Mouse (Mus musculus) liver, embryonic 13.5 days (tissue): ENCODE measurements around the gene Ehbp1l1. TPM values are rescaled to one million over a fixed set of nuclear protein-coding genes. Genes with fewer than 3 reads are reported as not detected.

ENCODE experiments used
- ATAC-seq: fragments of 200-750 bp; cut with Nextera tagmentation; 2 replicates; pipeline ENCODE4 v1.8.0; 2017; ENCODE audit warnings: low read depth, mild to moderate bottlenecking, moderate number of reproducible peaks, moderate library complexity
- DNase-seq: peaks from one replicate; pipeline ENCODE4 v3.0.0; 2022
- H3K27ac ChIP-seq: fragments of 300-500 bp; sonication (generic); 2 replicates; pipeline ENCODE4 v1.5.1; 2015; ENCODE audit warnings: moderate library complexity, mild to moderate bottlenecking, inconsistent platforms
- H3K27me3 ChIP-seq: fragments of 300-500 bp; sonication (generic); 2 replicates; pipeline ENCODE4 v1.6.1; 2015; ENCODE audit warnings: mild to moderate bottlenecking, inconsistent platforms
- H3K36me3 ChIP-seq: fragments of 300-500 bp; sonication (generic); 2 replicates; pipeline ENCODE4 v1.6.1; 2015; ENCODE audit warnings: mild to moderate bottlenecking, inconsistent platforms
- H3K4me1 ChIP-seq: fragments of 300-500 bp; sonication (generic); replicated peaks from 2 replicates; pipeline ENCODE4 v1.6.1; 2015; ENCODE audit warnings: inconsistent platforms
- H3K4me2 ChIP-seq: fragments of 300-500 bp; sonication (generic); 2 replicates; pipeline ENCODE4 v1.6.1; 2015; ENCODE audit warnings: inconsistent platforms, mild to moderate bottlenecking, moderate library complexity
- H3K4me3 ChIP-seq: fragments of 300-500 bp; sonication (generic); replicated peaks from 2 replicates; pipeline ENCODE4 v1.5.1; 2015; ENCODE audit warnings: mild to moderate bottlenecking, inconsistent platforms
- H3K9ac ChIP-seq: fragments of 300-500 bp; sonication (generic); 2 replicates; pipeline ENCODE4 v1.6.1; 2015; ENCODE audit warnings: mild to moderate bottlenecking, inconsistent platforms
- H3K9me3 ChIP-seq: fragments of 300-500 bp; sonication (generic); replicated peaks from 2 replicates; pipeline ENCODE4 v1.6.1; 2016; ENCODE audit warnings: inconsistent platforms
- WGBS: fragments of 180-500 bp; shearing (Covaris S2); methylation state at CpG from one replicate; pipeline ENCODE4 v1.1.7; 2015; ENCODE audit not compliant: insufficient replicate concordance; 5-methylcytosine and 5-hydroxymethylcytosine counted together
- polyA plus RNA-seq: library from polyadenylated mRNA; unstranded; fragments of >200 nt; fragmentation: Nextera tagmentation; extraction: Ambion mirVana; gene quantifications from 2 replicates; pipeline ENCODE4 v1.2.1, GENCODE M21; 2015

Gene Ehbp1l1
- polyA plus RNA-seq: 105 and 111 TPM in 2 replicates

DNA sequence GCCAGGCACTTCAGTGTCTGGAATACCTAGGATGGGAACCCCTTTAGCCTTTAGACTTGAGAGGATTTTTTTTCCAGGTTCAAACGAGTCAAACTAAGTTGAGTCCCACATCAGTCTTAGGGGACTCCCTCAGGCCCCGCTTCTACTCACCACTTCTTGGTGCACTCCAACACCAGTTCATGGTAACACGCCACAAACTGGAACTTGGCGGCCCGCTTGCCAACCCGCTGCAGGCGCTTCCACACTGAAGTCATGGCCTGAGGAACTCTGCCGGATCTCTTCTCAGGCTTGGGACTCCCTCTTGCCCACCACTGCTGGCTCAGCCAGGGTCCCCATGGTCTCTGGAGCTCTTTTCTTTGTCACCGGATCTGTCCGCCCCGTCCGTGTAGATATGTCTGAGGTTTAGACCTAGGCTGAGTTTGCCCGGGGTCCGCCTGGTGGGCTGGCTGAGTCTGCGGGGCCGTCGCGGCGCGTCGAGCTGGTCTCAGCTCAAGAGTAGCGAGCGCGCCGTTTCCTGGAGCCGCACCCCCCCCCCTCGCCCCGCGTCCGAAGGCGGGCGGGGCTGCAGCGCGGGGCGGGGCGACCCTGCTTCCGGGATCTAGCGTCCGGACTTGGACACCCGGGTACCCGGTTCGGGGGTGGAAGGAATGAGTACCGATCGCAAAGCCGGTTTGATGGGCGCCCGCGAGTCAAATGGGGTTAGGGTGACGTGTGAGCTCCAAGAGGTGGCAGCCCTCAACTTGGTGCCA lies at the start of gene Ehbp1l1:
Ehbp1l1 (minus strand) TSS at position 551 of the 749 bp plus-strand sequence.
- Histone ChIP-seq H3K9me3 (no peaks in the 10 kb centered on the region), H3K4me2 (peak within 1 kb of the TSS; percentile 91), H3K27ac (peak within 1 kb of the TSS; percentile 99), H3K9ac (peak within 1 kb of the TSS; percentile 100), H3K4me1 (peaks cover 84% of the 10 kb centered on the region), H3K4me3 (peak within 1 kb of the TSS; percentile 99), H3K36me3 (peaks cover 47% of the 10 kb centered on the region), H3K27me3 (no peaks in the 10 kb centered on the region)
- DNase-seq (peak; percentile 64), ATAC-seq (peak; percentile 25)
- 2% methylated on average over 49 of the region's 49 CpGs for WGBS

DNA sequence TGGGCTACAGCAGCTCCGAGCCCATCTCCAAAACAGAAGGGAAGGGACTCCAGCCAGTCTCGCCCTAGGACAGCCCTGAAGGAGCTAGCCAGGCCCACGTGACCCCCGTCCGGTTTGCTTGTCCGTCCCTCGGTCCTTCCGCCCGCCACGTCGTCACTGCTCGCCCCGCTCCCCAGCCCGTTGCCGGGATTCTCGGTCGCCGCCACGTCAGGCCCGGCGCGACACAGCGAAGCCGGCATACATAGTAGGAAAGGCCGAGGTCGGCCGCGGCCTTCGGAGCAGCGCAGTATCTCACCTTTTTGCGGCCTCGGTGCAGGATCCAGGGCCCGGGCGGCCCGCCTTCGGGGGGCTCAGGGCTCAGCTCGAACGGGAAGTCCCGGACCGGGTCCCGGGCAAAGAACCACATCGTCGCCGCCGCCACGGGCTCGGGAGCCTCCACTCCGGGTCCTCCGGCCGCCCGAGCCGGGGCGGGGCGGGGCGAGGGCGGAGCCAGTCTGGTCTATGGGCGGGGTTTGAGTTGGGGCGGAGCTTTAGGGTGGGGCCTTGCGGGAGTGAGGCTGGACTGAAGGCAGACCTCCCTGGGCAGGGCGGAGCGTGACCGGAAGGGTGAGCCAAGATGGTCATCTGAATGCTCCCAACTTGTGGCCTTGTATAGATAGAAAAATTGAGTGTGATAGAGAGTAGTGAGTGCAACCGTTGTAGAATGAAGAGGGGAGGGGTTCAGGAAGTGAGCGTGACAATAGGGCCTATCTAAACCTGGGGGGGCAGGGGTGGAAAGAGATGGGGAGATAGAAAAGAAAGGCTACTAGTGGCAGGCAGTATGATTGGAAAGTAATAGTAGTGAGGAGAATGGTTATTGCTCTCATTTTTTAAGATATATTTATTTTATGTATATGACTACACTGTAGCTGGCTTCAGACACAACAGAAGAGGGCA lies 45.1 kb upstream of the Ehbp1l1 start, which contains the start of gene Scyl1:
Scyl1 (minus strand) TSS at position 495 of the 936 bp plus-strand sequence.
- under 1% methylated on average over 64 of the region's 64 CpGs for WGBS

DNA sequence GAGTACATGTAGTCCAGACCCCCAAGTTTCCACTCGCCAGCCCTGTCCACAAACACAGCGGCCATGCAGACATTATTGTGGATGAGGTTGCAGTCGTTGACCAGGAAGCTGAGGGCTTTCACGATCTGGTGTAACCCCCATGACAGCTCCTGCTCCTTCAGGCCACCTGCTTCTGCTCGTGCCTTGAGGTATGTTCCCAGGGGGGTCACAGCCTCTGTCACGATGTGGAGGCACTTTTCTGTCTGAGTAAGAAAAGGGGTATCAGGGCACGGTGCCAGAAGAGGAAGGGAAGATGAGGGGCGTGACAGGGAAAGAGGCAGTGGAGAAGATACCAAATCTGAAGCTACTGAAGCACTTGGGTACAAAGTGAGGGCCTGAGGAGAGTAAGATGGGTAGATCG lies 44.2 kb upstream of the Ehbp1l1 start:
- DNase-seq (no peak), ATAC-seq (no peak)
- Histone ChIP-seq H3K27ac (peak overlapping the region; percentile 78), H3K9ac (peak overlapping the region; percentile 82), H3K4me1 (peaks cover 31% of the 10 kb centered on the region), H3K4me2 (peak overlapping the region; percentile 92), H3K36me3 (peaks cover 43% of the 10 kb centered on the region), H3K27me3 (no peaks in the 10 kb centered on the region), H3K4me3 (peak overlapping the region; percentile 73), H3K9me3 (no peaks in the 10 kb centered on the region)
- 38% methylated on average over 9 of the region's 9 CpGs for WGBS

More for the DNA sequence above, 45.1 kb upstream of the Ehbp1l1 start, which contains the start of gene Scyl1:
- Histone ChIP-seq H3K9ac (peak within 1 kb of the TSS; percentile 82), H3K36me3 (peaks cover 34% of the 10 kb centered on the region), H3K27me3 (no peaks in the 10 kb centered on the region), H3K27ac (peak within 1 kb of the TSS; percentile 78), H3K4me2 (peak within 1 kb of the TSS; percentile 92), H3K9me3 (no peaks in the 10 kb centered on the region), H3K4me3 (peak within 1 kb of the TSS; percentile 73), H3K4me1 (peaks cover 31% of the 10 kb centered on the region)
- ATAC-seq (peak; percentile 94), DNase-seq (peak; percentile 91)

DNA sequence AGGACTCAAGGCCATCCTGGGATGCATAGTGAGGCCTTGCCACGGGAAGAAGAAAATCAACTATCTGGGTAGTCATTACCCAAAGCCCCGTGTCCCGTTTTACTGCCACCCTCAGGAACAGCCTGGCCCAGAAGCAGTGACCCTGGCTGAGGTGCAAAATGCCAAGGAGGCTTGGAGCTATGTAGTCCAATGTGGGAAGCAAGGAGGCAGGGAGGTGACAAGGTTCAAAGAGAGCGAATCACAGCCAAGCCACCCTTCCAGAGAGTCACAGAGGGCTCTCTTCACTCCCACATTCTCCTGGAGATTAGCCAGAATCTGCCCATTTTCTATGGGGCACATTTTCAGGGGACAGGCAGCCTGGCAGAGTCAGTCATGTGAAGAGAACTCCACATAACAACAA lies 41.2 kb upstream of the Ehbp1l1 start:
- H3K27ac ChIP-seq: no peak overlapping the region
- no peak overlapping the region for H3K4me3 ChIP-seq
- DNase-seq (no peak), ATAC-seq (no peak)
- WGBS: 67% methylated on average over 4 of the region's 4 CpGs
- peaks cover 70% of the 10 kb centered on the region for H3K36me3 ChIP-seq
- no peak overlapping the region for H3K9ac ChIP-seq
- no peaks in the 10 kb centered on the region for H3K27me3 ChIP-seq
- H3K4me2 ChIP-seq: no peak overlapping the region
- H3K4me1 ChIP-seq: peaks cover 31% of the 10 kb centered on the region
- H3K9me3 ChIP-seq: no peaks in the 10 kb centered on the region

DNA sequence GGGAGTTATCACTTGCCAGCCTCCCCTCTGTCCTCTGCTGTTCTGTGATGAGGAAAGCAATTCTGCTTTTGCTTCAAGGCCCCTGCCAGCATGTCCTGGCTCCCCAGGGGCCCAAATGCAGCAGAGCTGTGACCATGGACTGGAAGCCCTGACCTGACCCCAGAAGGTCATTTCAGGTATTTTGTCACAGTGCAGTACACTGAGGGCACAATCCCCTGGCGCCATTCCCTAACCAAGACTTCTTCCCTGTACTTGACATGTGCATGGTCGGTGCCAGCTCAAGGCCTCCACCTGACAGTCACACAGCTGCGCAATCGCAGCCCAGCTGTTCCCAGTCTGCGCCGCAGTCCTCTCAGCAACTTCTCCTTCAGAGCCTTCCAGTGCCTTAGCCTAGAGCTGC lies 37.0 kb upstream of the Ehbp1l1 start:
- peaks cover 3% of the 10 kb centered on the region; the same call in 1 of the 2 replicates for H3K4me1 ChIP-seq
- no peaks in the 10 kb centered on the region for H3K9me3 ChIP-seq
- 87% methylated on average over 6 of the region's 6 CpGs for WGBS
- DNase-seq: no peak
- peaks cover 6% of the 10 kb centered on the region for H3K27me3 ChIP-seq
- H3K27ac ChIP-seq: 0 out of 2 replicates have a peak overlapping the region, but pooled peaks have one; percentile 6
- H3K4me2 ChIP-seq: no peak overlapping the region
- H3K9ac ChIP-seq: no peak overlapping the region
- ATAC-seq: no peak
- H3K36me3 ChIP-seq: peaks cover 95% of the 10 kb centered on the region
- H3K4me3 ChIP-seq: no peak overlapping the region

DNA sequence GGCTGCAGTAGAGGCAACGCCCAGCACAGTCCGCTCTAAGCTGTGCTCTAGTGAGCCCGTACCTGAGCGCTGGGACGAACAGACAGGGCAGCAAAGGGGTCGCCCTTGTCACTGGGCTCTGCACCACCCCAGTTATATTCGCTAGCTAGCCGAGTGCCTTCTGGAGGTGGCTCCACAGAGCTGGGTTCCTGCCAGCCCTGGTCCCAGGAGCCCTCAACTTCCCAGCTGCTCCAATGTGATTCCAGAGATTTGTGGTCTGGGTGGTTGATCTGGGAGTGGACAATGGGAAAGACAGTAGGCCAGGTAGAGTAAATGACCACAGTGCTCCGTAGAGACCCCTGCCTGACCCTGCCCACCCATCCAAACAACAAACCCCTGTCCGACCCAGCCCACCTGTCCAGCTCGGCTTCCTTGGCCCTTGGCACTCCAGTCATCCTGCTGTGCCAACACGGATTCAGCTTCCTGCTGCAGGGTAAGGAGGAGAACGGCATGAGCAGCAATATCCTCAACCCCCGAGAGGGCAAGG lies 32.8 kb upstream of the Ehbp1l1 start:
- peaks cover 62% of the 10 kb centered on the region for H3K36me3 ChIP-seq
- peaks cover 13% of the 10 kb centered on the region for H3K4me1 ChIP-seq
- H3K4me3 ChIP-seq: no peak overlapping the region
- ATAC-seq (no peak), DNase-seq (no peak)
- H3K9me3 ChIP-seq: no peaks in the 10 kb centered on the region
- no peak overlapping the region for H3K9ac ChIP-seq
- peaks cover 49% of the 10 kb centered on the region for H3K27me3 ChIP-seq
- 84% methylated on average over 14 of the region's 14 CpGs for WGBS
- no peak overlapping the region for H3K27ac ChIP-seq
- no peak overlapping the region for H3K4me2 ChIP-seq

DNA sequence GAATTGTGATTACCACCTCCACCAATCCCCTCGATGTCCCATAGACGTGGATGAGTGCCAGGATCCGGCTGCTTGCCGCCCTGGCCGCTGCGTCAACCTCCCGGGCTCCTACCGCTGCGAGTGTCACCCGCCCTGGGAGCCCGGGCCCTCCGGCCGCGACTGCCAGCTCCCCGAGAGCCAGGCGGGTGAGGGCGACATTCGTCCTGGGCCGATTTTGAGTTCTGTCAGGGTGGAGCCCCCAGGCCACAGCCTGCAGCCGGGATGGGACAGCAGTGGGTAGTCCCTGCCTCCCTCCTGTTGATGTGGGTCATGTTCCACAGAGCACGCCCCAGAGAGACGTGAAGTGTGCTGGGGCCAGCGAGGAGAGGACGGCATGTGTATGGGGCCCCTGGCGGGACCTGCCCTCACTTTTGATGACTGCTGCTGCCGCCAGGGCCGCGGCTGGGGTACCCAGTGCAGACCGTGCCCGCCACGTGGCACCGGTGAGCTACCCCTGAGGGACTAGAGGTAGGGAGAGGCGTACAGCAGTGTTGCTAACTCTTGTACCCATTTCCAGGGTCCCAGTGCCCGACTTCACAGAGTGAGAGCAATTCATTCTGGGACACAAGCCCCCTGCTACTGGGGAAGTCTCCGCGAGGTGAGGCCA lies 31.0 kb upstream of the Ehbp1l1 start:
- H3K36me3 ChIP-seq: peaks cover 47% of the 10 kb centered on the region
- H3K4me1 ChIP-seq: peaks cover 13% of the 10 kb centered on the region
- DNase-seq (no peak), ATAC-seq (no peak; the same call in 1 of the 2 replicates)
- peak overlapping the region; percentile 39; the same call in 1 of the 2 replicates for H3K9ac ChIP-seq
- H3K4me2 ChIP-seq: peak overlapping the region; percentile 51
- 27% methylated on average over 36 of the region's 36 CpGs for WGBS
- peak overlapping the region; percentile 25 for H3K4me3 ChIP-seq
- peaks cover 67% of the 10 kb centered on the region for H3K27me3 ChIP-seq
- no peaks in the 10 kb centered on the region for H3K9me3 ChIP-seq
- no peak overlapping the region for H3K27ac ChIP-seq

DNA sequence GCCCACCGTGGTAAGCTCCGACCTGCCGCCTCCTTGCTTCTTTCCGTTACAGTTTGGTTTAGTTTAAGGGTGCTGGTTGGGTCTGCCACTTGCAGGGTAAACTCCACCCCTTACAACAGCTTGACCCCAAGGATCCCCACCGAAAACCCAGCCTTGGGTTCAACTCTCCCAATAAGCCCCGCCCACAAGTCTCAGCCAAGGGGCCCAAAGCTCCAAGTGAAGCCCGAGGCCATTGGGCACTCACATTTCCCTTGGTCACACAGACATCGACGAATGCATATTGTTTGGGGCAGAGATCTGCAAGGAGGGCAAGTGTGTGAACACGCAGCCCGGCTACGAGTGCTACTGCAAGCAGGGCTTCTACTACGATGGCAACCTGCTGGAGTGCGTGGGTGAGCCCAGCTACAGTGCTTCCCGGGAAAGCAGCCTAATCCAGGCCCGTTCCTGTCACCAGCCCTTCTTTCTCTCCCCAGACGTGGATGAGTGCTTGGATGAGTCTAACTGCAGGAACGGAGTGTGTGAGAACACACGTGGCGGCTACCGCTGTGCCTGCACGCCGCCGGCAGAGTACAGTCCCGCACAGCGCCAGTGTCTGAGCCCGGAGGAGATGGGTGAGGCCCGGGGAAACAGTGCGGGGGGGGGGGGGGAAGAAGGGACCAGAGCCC lies 30.3 kb upstream of the Ehbp1l1 start:
- H3K9ac ChIP-seq: peak overlapping the region; percentile 39; the same call in 1 of the 2 replicates
- ATAC-seq (no peak), DNase-seq (no peak)
- peaks cover 74% of the 10 kb centered on the region for H3K27me3 ChIP-seq
- WGBS: 21% methylated on average over 29 of the region's 29 CpGs
- H3K4me2 ChIP-seq: peak overlapping the region; percentile 51
- no peaks in the 10 kb centered on the region for H3K9me3 ChIP-seq
- H3K4me1 ChIP-seq: peaks cover 19% of the 10 kb centered on the region
- H3K27ac ChIP-seq: no peak overlapping the region
- peaks cover 41% of the 10 kb centered on the region for H3K36me3 ChIP-seq
- H3K4me3 ChIP-seq: peak overlapping the region; percentile 25; the same call in 1 of the 2 replicates

DNA sequence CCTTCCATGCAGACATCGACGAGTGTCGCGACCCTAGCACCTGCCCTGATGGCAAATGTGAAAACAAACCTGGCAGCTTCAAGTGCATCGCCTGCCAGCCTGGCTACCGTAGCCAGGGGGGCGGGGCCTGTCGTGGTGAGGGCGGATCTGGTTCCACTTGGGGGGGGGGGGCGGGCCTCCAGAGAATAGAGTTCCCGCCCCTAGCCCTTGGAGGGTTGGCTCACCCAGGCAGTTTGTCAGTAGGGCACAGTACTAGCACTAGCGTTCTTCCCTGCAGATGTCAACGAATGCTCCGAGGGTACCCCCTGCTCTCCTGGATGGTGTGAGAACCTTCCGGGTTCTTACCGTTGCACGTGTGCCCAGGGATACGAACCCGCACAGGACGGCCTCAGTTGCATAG lies 25.6 kb upstream of the Ehbp1l1 start:
- Histone ChIP-seq H3K4me3 (no peak overlapping the region), H3K9me3 (no peaks in the 10 kb centered on the region), H3K4me2 (peak overlapping the region; percentile 3; the same call in 1 of the 2 replicates), H3K36me3 (no peaks in the 10 kb centered on the region), H3K9ac (no peak overlapping the region), H3K4me1 (peaks cover 24% of the 10 kb centered on the region), H3K27ac (no peak overlapping the region), H3K27me3 (peaks cover 100% of the 10 kb centered on the region)
- ATAC-seq: no peak
- WGBS: 8% methylated on average over 20 of the region's 20 CpGs
- no peak for DNase-seq

DNA sequence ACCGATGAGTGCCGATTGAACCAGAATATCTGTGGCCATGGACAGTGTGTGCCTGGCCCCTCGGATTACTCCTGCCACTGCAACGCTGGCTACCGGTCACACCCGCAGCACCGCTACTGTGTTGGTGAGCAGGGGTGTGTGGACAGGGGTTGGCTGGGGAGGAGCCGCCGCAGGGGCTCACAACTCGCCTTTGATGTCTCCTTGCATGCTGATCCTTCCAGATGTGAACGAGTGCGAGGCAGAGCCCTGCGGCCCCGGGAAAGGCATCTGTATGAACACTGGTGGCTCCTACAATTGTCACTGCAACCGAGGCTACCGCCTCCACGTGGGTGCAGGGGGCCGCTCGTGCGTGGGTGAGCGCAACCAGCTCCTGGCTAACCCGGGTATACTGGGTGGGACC lies 24.8 kb upstream of the Ehbp1l1 start:
- no peak for ATAC-seq
- Histone ChIP-seq H3K36me3 (no peaks in the 10 kb centered on the region), H3K9ac (no peak overlapping the region), H3K27ac (no peak overlapping the region), H3K9me3 (no peaks in the 10 kb centered on the region), H3K4me3 (no peak overlapping the region), H3K4me2 (no peak overlapping the region), H3K4me1 (peaks cover 26% of the 10 kb centered on the region), H3K27me3 (peaks cover 100% of the 10 kb centered on the region)
- DNase-seq: no peak
- WGBS: 12% methylated on average over 22 of the region's 22 CpGs
